Mouse (Mus musculus): ENCODE measurements at regions not wholly inside any gene's neighbourhood (a gene's known extent, or its start where the extent isn't known, plus 50 kb on each side); places are given as distances from the start of the nearest gene placed in this dataset.

- DNase-seq (ENCODE audit: low spot score): no peak
These were observed 56.6 kb downstream of the Zfp503 start for GRCm38 (mm10) chr14:21932771-21933170.

GRCm38 (mm10) chr14:21931944-21932343 lies 57.5 kb downstream of the Zfp503 start:
- no peak for DNase-seq (ENCODE audit: low spot score)

GRCm38 (mm10) chr14:21929048-21929447 lies 60.4 kb downstream of the Zfp503 start:
- DNase-seq (ENCODE audit: low spot score): no peak

- DNase-seq (ENCODE audit: low spot score): no peak
These were observed 67.9 kb upstream of the Comtd1 start for GRCm38 (mm10) chr14:21916671-21917070.

GRCm38 (mm10) chr14:21904498-21905395 lies 56.0 kb upstream of the Comtd1 start:
- DNase-seq (ENCODE audit: low spot score): no peak

GRCm38 (mm10) chr14:21903562-21904497 lies 55.1 kb upstream of the Comtd1 start:
- peak; percentile 16 for DNase-seq (ENCODE audit: low spot score)

- no peak for DNase-seq (ENCODE audit: low spot score)
These were observed 54.1 kb upstream of the Comtd1 start for GRCm38 (mm10) chr14:21902856-21903255.

GRCm38 (mm10) chr14:21902456-21902855 lies 53.7 kb upstream of the Comtd1 start:
- DNase-seq (ENCODE audit: low spot score): no peak

GRCm38 (mm10) chr14:21900951-21901350 lies 52.2 kb upstream of the Comtd1 start:
- no peak for DNase-seq (ENCODE audit: low spot score)

- no peak for DNase-seq (ENCODE audit: low spot score)
These were observed 51.7 kb upstream of the Comtd1 start for GRCm38 (mm10) chr14:21900516-21900915.

Measured in ovary, postnatal 10 days (tissue).